In the genomic region with DNA sequence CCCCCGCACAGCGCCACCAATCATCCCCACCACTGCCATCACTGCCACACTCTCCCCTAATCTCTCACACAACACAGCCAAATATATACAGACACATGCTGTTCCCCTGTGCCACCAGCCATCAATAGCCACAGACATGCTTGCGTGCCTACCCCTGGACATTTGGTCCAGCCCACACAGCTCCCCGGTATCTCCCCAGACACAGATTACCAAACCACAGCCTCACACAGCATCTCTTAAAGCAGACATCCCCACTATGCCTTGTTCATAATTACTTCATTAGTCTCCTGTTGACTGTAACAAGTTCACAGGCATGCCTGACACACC, we compare ENCODE assay signal across 8 mouse cellular contexts. TPM values are rescaled to one million over a fixed set of nuclear protein-coding genes. Genes with fewer than 3 reads are reported as not detected.
A peak's percentile ranks its signal among the peaks of the same experiment; 100 is the strongest.
DNase-seq lines count a peak whose midpoint lies in the region; ATAC-seq and TF ChIP-seq lines count a peak whose summit lies in the region.

No protein-coding gene starts in this region.

- 44% methylated on average over 3 of the region's 4 CpGs for WGBS in lung, postnatal 0 days
- 52% methylated on average over 4 of the region's 4 CpGs for WGBS in lung, adult 2 months
- 39% methylated on average over 4 of the region's 4 CpGs for WGBS in olfactory bulb, adult 2 months

- TF ChIP-seq POLR2A in lung, adult 2 months (IDR thresholded peaks at IDR 0.05; ENCODE audit: borderline replicate concordance, extremely low read depth, low read depth, low read length): no peak
- no peak for TF ChIP-seq POLR2A in olfactory bulb, adult 2 months (IDR thresholded peaks at IDR 0.05; ENCODE audit: insufficient read depth, low read depth, low read length)

- H3K27ac ChIP-seq in gastrocnemius, adult 2 months: peak overlapping the region; percentile 88
- peak overlapping the region; percentile 87 for H3K27ac ChIP-seq in lung, postnatal 0 days (ENCODE audit: low read length)
- H3K27ac ChIP-seq in olfactory bulb, adult 2 months (ENCODE audit: insufficient read depth, low read depth, low read length): peak overlapping the region; percentile 95; the same call in 1 of the 2 replicates

- no peak overlapping the region for H3K4me2 ChIP-seq in lung, postnatal 0 days (replicated peaks; ENCODE audit: low read depth, low read length)

- TF ChIP-seq CTCF in gastrocnemius, adult 2 months (IDR thresholded peaks at IDR 0.05): no peak
- TF ChIP-seq CTCF in lung, postnatal 0 days (IDR thresholded peaks at IDR 0.05): no peak
- TF ChIP-seq CTCF in lung, adult 2 months (IDR thresholded peaks at IDR 0.05; ENCODE audit: insufficient read depth, low read length): no peak
- no peak for TF ChIP-seq CTCF in olfactory bulb, adult 2 months (IDR thresholded peaks at IDR 0.05; ENCODE audit: insufficient read depth, low read depth, low read length)

- intact Hi-C loops in gastrocnemius, adult 2 months (cut with DNase I): no loop called here

- no peak overlapping the region for H3K9ac ChIP-seq in lung, postnatal 0 days (replicated peaks; ENCODE audit: low read depth)

- H3K4me1 ChIP-seq in lung, postnatal 0 days (ENCODE audit: insufficient read depth, low read depth, low read length): peaks cover 48% of the 10 kb centered on the region
- peaks cover 46% of the 10 kb centered on the region for H3K4me1 ChIP-seq in lung, adult 2 months (ENCODE audit: control insufficient read depth, insufficient read depth, low read length)
- H3K4me1 ChIP-seq in olfactory bulb, adult 2 months (ENCODE audit: control insufficient read depth, insufficient read depth, low read length): peaks cover 65% of the 10 kb centered on the region

- no peaks in the 10 kb centered on the region for H3K36me3 ChIP-seq in lung, postnatal 0 days (ENCODE audit: insufficient read depth, low read length)

- TF ChIP-seq EP300 in lung, postnatal 0 days (IDR thresholded peaks at IDR 0.05): no peak

- H3K27me3 ChIP-seq in lung, postnatal 0 days (replicated peaks; ENCODE audit: insufficient read depth, low read length): no peaks in the 10 kb centered on the region

- no peaks in the 10 kb centered on the region for H3K9me3 ChIP-seq in lung, postnatal 0 days (ENCODE audit: low read length)

- peak; percentile 11 for ATAC-seq in lung, postnatal 0 days

- DNase-seq in gastrocnemius, adult 2 months: no peak
- DNase-seq in gastrocnemius, postnatal 25 days: no peak
- no peak for DNase-seq in lung, postnatal 0 days (ENCODE audit: low spot score)
- DNase-seq in lung, adult 2 months: no peak
- DNase-seq in induced T-regulatory cell, adult 2 months (ENCODE audit: low read depth): peak; percentile 67
- DNase-seq in ovary, postnatal 14 days (ENCODE audit: low spot score): no peak
- no peak for DNase-seq in cerebellum, adult 9-10 months

- no peak overlapping the region for H3K4me3 ChIP-seq in gastrocnemius, adult 2 months
- no peak overlapping the region for H3K4me3 ChIP-seq in lung, postnatal 0 days (ENCODE audit: low read depth, low read length)
- H3K4me3 ChIP-seq in lung, adult 2 months (replicated peaks; ENCODE audit: extremely low read depth, low read depth, low read length): no peak overlapping the region
- H3K4me3 ChIP-seq in olfactory bulb, adult 2 months (ENCODE audit: insufficient read depth, low read depth, low read length): no peak overlapping the region

RNA-seq across cellular contexts. Expression of a gene that starts 38.9 kb away (rescaled TPM):
- 10 to 100 TPM; 34.9 to 35.6 TPM for total RNA-seq in gastrocnemius, adult 2 months (2021)
- total RNA-seq in gastrocnemius, postnatal 25 days (2021): 10 to 100 TPM; 33.8 to 39.7 TPM
- polyA plus RNA-seq in lung, postnatal 0 days (2015; fragmentation: Nextera tagmentation; extraction: Ambion mirVana): 149 and 153 TPM in 2 replicates
- 91.7 and 109 TPM in 2 replicates for polyA plus RNA-seq in lung, adult 2 months (2012; rRNA removed)
- polyA plus RNA-seq in olfactory bulb, adult 2 months (2012; ENCODE audit: insufficient read depth, insufficient read length, low replicate concordance, missing spikeins): not detected in 2 replicates

Comparison
In these comparisons a context has a peak if more than half of its experiments do, and no peak if none do; other contexts are left out.
1. RNA of a gene that starts 38.9 kb away (polyA plus RNA-seq): 149 to 153 TPM in lung, postnatal 0 days and 91.7 to 109 TPM in lung, adult 2 months; not detected in olfactory bulb, adult 2 months; every median in the first group is over 10 times any median in the second.
2. Peak in every context shown above with its lines, with median percentiles within 50 percentile points of each other: H3K27ac ChIP-seq.